Mouse (Mus musculus): ENCODE results near the gene Figla.

- TF ChIP-seq CTCF (IDR thresholded peaks at IDR 0.05; ENCODE audit: low read depth), result no peak
- TF ChIP-seq EP300 (optimal IDR thresholded peaks at IDR 0.05), result no peak
Measured at GRCm38 (mm10) chr6:85976242-85976641, 39.7 kb upstream of the Figla start.

Measured in stomach, postnatal 0 days (tissue).